Mouse (Mus musculus) heart, embryonic 14.5 days (tissue): ENCODE measurements around the gene Vps13a. TPM values are rescaled to one million over a fixed set of nuclear protein-coding genes. Genes with fewer than 3 reads are reported as not detected.
A peak's percentile ranks its signal among the peaks of the same experiment; 100 is the strongest.

Source experiments
- ATAC-seq: fragments of 200-750 bp; cut with Nextera tagmentation; 2 replicates; pipeline ENCODE4 v1.8.0; 2017; ENCODE audit warnings: low read depth, moderate TSS enrichment; ENCODE audit not compliant: insufficient number of reproducible peaks, insufficient read depth, low FRiP score
- H3K27ac ChIP-seq, 2 experiments: fragments of 200-500 bp in 1 of 2; fragments of 300-500 bp in 1 of 2; sonication (generic) in 1 of 2; replicated peaks in 1 of 2; 2 replicates each; pipeline ENCODE4 v1.5.1; 2012 to 2014; ENCODE audit warnings: low read depth in 2 of 2, low read length in 2 of 2, control low read depth in 1 of 2, mild to moderate bottlenecking in 1 of 2, mixed read lengths in 1 of 2; ENCODE audit not compliant: control insufficient read depth in 1 of 2, insufficient read depth in 1 of 2
- H3K27me3 ChIP-seq: fragments of 300-500 bp; sonication (generic); 2 replicates; pipeline ENCODE4 v1.6.1; 2014; ENCODE audit warnings: mild to moderate bottlenecking, low read length, control low read depth; ENCODE audit not compliant: control insufficient read depth, insufficient read depth
- H3K36me3 ChIP-seq: fragments of 300-500 bp; sonication (generic); 2 replicates; pipeline ENCODE4 v1.6.1; 2014; ENCODE audit warnings: mild to moderate bottlenecking, control low read depth, low read length, mixed read lengths; ENCODE audit not compliant: control insufficient read depth, insufficient read depth
- H3K4me1 ChIP-seq, 2 experiments: fragments of 200-500 bp in 1 of 2; fragments of 300-500 bp in 1 of 2; sonication (generic) in 1 of 2; 2 replicates each; pipeline ENCODE4 v1.6.1; 2012 to 2014; ENCODE audit warnings: low read length in 2 of 2, control low read depth in 1 of 2, mixed read lengths in 1 of 2; ENCODE audit not compliant: control insufficient read depth in 2 of 2, insufficient read depth in 2 of 2
- H3K4me2 ChIP-seq: fragments of 300-500 bp; sonication (generic); 2 replicates; pipeline ENCODE4 v1.6.1; 2014; ENCODE audit warnings: mild to moderate bottlenecking, low read length
- H3K4me3 ChIP-seq, 2 experiments: fragments of 200-500 bp in 1 of 2; fragments of 300-500 bp in 1 of 2; sonication (generic) in 1 of 2; 2 replicates each; pipeline ENCODE4 v1.5.1; 2012 to 2014; ENCODE audit warnings: low read length in 2 of 2, mild to moderate bottlenecking in 2 of 2, control low read depth in 1 of 2, low read depth in 1 of 2, moderate library complexity in 1 of 2; ENCODE audit not compliant: control insufficient read depth in 1 of 2, insufficient read depth in 1 of 2
- H3K9ac ChIP-seq: fragments of 300-500 bp; sonication (generic); 2 replicates; pipeline ENCODE4 v1.6.1; 2014; ENCODE audit warnings: mild to moderate bottlenecking, low read length
- H3K9me3 ChIP-seq: fragments of 300-500 bp; sonication (generic); 2 replicates; pipeline ENCODE4 v1.6.1; 2016; ENCODE audit warnings: low read length, control low read depth; ENCODE audit not compliant: control insufficient read depth
- WGBS: fragments of 180-500 bp; shearing (Covaris S2); extraction: QIAGEN DNeasy Blood & Tissue Kit; methylation state at CpG from one replicate; pipeline ENCODE4 v1.1.7; 2014; 5-methylcytosine and 5-hydroxymethylcytosine counted together
- polyA plus RNA-seq: library from polyadenylated mRNA; unstranded; fragments of >200 nt; fragmentation: Nextera tagmentation; extraction: Ambion mirVana; gene quantifications from 2 replicates; pipeline ENCODE4 v1.2.1, GENCODE M21; 2014

The Vps13a gene
- polyA plus RNA-seq, 1 experiment from 2014 or later, result 11.3 TPM

DNA sequence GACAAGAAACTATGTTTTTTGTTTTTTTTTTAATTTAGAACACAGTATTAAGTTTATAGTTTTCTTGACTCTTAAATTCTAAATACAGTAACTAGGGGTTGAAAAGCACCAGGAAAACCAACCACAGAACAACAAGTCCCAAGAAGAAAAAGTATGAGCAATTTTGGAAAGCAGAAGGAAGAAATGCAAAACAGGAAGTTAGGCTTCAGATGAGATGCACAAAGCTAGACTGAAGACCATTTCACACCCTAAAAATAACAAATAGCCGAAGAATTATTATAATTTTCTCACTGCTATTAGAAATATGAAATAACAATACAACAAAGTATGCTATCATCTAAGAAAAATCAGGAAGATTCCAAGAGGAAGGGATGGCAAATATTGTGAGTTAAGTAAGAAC, 78.9 kb downstream of the Vps13a start:
- H3K4me2 ChIP-seq, result no peak overlapping the region
- no peak overlapping the region for H3K9ac ChIP-seq
- ATAC-seq, result no peak
- H3K27me3 ChIP-seq, result no peaks in the 10 kb centered on the region
- H3K9me3 ChIP-seq, result no peaks in the 10 kb centered on the region
- no peaks in the 10 kb centered on the region for H3K36me3 ChIP-seq
- no peak overlapping the region for H3K4me3 ChIP-seq
- no peaks in the 10 kb centered on the region for H3K4me1 ChIP-seq
- WGBS, result 77% methylated on average over 1 of the region's 1 CpGs
- no peak overlapping the region for H3K27ac ChIP-seq

- 87% methylated on average over 4 of the region's 4 CpGs for WGBS
- Histone ChIP-seq H3K4me1 (no peaks in the 10 kb centered on the region), H3K9ac (no peak overlapping the region), H3K9me3 (no peaks in the 10 kb centered on the region), H3K4me2 (no peak overlapping the region), H3K27ac (no peak overlapping the region), H3K36me3 (peaks cover 7% of the 10 kb centered on the region), H3K27me3 (no peaks in the 10 kb centered on the region), H3K4me3 (no peak overlapping the region)
- ATAC-seq, result no peak
These were observed 95.8 kb downstream of the Vps13a start for GRCm38 (mm10) chr19:16684922-16685321.

DNA sequence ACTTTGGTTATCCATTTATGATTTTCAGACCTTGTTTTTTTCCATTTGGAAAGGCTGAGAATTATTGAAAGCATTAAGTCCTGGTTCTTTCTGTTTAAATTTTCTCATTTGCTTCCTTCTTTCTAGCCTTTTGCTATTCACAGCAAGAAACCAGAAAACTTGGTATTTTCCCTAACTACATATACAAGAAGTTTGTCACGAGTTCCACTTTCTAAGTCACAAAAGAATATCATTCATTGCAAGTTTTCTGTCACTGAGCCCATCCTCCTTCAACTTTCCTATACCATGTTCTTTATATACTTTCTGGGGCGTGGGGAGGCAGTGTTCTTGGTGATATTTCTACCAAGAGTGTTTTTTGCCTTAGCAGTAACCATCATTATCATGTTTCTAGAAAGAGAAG, 96.5 kb downstream of the Vps13a start:
- no peaks in the 10 kb centered on the region for H3K9me3 ChIP-seq
- no peaks in the 10 kb centered on the region for H3K4me1 ChIP-seq
- H3K27ac ChIP-seq, result no peak overlapping the region
- H3K9ac ChIP-seq, result no peak overlapping the region
- H3K36me3 ChIP-seq, result peaks cover 7% of the 10 kb centered on the region
- no peak overlapping the region for H3K4me3 ChIP-seq
- H3K4me2 ChIP-seq, result no peak overlapping the region
- no peaks in the 10 kb centered on the region for H3K27me3 ChIP-seq
- WGBS, result 83% methylated on average over 2 of the region's 2 CpGs
- no peak for ATAC-seq

GRCm38 (mm10) chr19:16625610-16626395, 154.9 kb downstream of the Vps13a start:
- Histone ChIP-seq H3K27me3 (no peaks in the 10 kb centered on the region), H3K4me2 (peak overlapping the region; percentile 31; the same call in 1 of the 2 replicates), H3K9ac (no peak overlapping the region), H3K9me3 (no peaks in the 10 kb centered on the region), H3K27ac (no peak overlapping the region), H3K36me3 (no peaks in the 10 kb centered on the region), H3K4me3 (no peak overlapping the region), H3K4me1 (peaks cover 2 to 4% of the 10 kb centered on the region in 2 experiments; a peak in 2 of 4 replicates)
- WGBS, result 10% methylated on average over 14 of the region's 14 CpGs
- peak; percentile 50 for ATAC-seq

GRCm38 (mm10) chr19:16624994-16625393, 155.7 kb downstream of the Vps13a start:
- Histone ChIP-seq H3K27me3 (no peaks in the 10 kb centered on the region), H3K4me1 (peaks cover 2 to 4% of the 10 kb centered on the region in 2 experiments; a peak in 2 of 4 replicates), H3K36me3 (no peaks in the 10 kb centered on the region), H3K4me3 (no peak overlapping the region), H3K9me3 (no peaks in the 10 kb centered on the region), H3K9ac (no peak overlapping the region), H3K4me2 (no peak overlapping the region), H3K27ac (no peak overlapping the region)
- ATAC-seq, result no peak

- Histone ChIP-seq H3K4me3 (no peak overlapping the region), H3K4me1 (peaks cover 2 to 4% of the 10 kb centered on the region in 2 experiments; a peak in 2 of 4 replicates), H3K9ac (no peak overlapping the region), H3K4me2 (no peak overlapping the region), H3K36me3 (0 out of 2 replicates have a peak, but pooled peaks cover 1% of the 10 kb centered on the region), H3K9me3 (no peaks in the 10 kb centered on the region), H3K27me3 (no peaks in the 10 kb centered on the region), H3K27ac (no peak overlapping the region)
- ATAC-seq, result no peak
- WGBS, result 77% methylated on average over 4 of the region's 4 CpGs
These were observed 157.6 kb downstream of the Vps13a start for GRCm38 (mm10) chr19:16623154-16623553.

- Histone ChIP-seq H3K36me3 (no peaks in the 10 kb centered on the region), H3K27ac (no peak overlapping the region), H3K4me3 (no peak overlapping the region), H3K9me3 (no peaks in the 10 kb centered on the region), H3K9ac (no peak overlapping the region), H3K4me1 (0 out of 4 replicates have a peak, but pooled peaks cover 0 to 3% of the 10 kb centered on the region in 2 experiments), H3K4me2 (no peak overlapping the region), H3K27me3 (no peaks in the 10 kb centered on the region)
- WGBS, result 93% methylated on average over 6 of the region's 6 CpGs
- ATAC-seq, result no peak
These were observed 173.1 kb downstream of the Vps13a start for GRCm38 (mm10) chr19:16607634-16608033.
